Mouse (Mus musculus) intestine, embryonic 16.5 days (tissue): ENCODE data around the gene Rasgrf2. TPM values are rescaled to one million over a fixed set of nuclear protein-coding genes. Genes with fewer than 3 reads are reported as not detected.

ENCODE experiments used
- ATAC-seq: fragments of 200-750 bp; cut with Nextera tagmentation; 2 replicates; pipeline ENCODE4 v1.8.0; 2017; ENCODE audit warnings: moderate TSS enrichment, moderate library complexity
- H3K27ac ChIP-seq: fragments of 300-500 bp; sonication (generic); 2 replicates; pipeline ENCODE4 v1.5.1; 2014; ENCODE audit warnings: mild to moderate bottlenecking, low read length
- H3K27me3 ChIP-seq: fragments of 300-500 bp; sonication (generic); replicated peaks from 2 replicates; pipeline ENCODE4 v1.6.1; 2014; ENCODE audit warnings: low read length, control low read depth, mixed read lengths; ENCODE audit not compliant: control insufficient read depth, insufficient read depth
- H3K36me3 ChIP-seq: fragments of 300-500 bp; sonication (generic); 2 replicates; pipeline ENCODE4 v1.6.1; 2014; ENCODE audit warnings: low read length, control low read depth; ENCODE audit not compliant: control insufficient read depth, insufficient read depth
- H3K4me1 ChIP-seq: fragments of 300-500 bp; sonication (generic); 2 replicates; pipeline ENCODE4 v1.6.1; 2014; ENCODE audit warnings: low read length, control low read depth, mixed read lengths; ENCODE audit not compliant: control insufficient read depth, insufficient read depth
- H3K4me2 ChIP-seq: fragments of 300-500 bp; sonication (generic); 2 replicates; pipeline ENCODE4 v1.6.1; 2014; ENCODE audit warnings: low read depth, low read length, control low read depth
- H3K4me3 ChIP-seq: fragments of 300-500 bp; sonication (generic); 2 replicates; pipeline ENCODE4 v1.5.1; 2014; ENCODE audit warnings: mild to moderate bottlenecking, low read length
- H3K9ac ChIP-seq: fragments of 300-500 bp; sonication (generic); 2 replicates; pipeline ENCODE4 v1.6.1; 2014; ENCODE audit warnings: low read depth, low read length
- H3K9me3 ChIP-seq: fragments of 300-500 bp; sonication (generic); 2 replicates; pipeline ENCODE4 v1.6.1; 2016; ENCODE audit warnings: low read length, control low read depth; ENCODE audit not compliant: control insufficient read depth
- WGBS: fragments of 180-500 bp; shearing (Covaris S2); extraction: QIAGEN DNeasy Blood & Tissue Kit; methylation state at CpG from one replicate; pipeline ENCODE4 v1.1.7; 2014; 5-methylcytosine and 5-hydroxymethylcytosine counted together
- polyA plus RNA-seq: library from polyadenylated mRNA; unstranded; fragments of >200 nt; fragmentation: Nextera tagmentation; extraction: Ambion mirVana; gene quantifications from 2 replicates; pipeline ENCODE4 v1.2.1, GENCODE M21; 2015

Gene Rasgrf2
- polyA plus RNA-seq, 1 experiment from 2014 or later: 3.2 TPM

- no peaks in the 10 kb centered on the region for H3K4me1 ChIP-seq
- H3K4me2 ChIP-seq: no peak overlapping the region
- H3K27me3 ChIP-seq: no peaks in the 10 kb centered on the region
- no peak overlapping the region for H3K27ac ChIP-seq
- no peaks in the 10 kb centered on the region for H3K36me3 ChIP-seq
- no peak for ATAC-seq
- H3K4me3 ChIP-seq: no peak overlapping the region
- no peak overlapping the region for H3K9ac ChIP-seq
- H3K9me3 ChIP-seq: no peaks in the 10 kb centered on the region
- WGBS: 47% methylated on average over 5 of the region's 5 CpGs
Measured at GRCm38 (mm10) chr13:92119623-92120022, 11.8 kb downstream of the Rasgrf2 start.

- 45% methylated on average over 3 of the region's 3 CpGs for WGBS
- H3K27ac ChIP-seq: no peak overlapping the region
Measured at GRCm38 (mm10) chr13:92114076-92114475, 17.4 kb downstream of the Rasgrf2 start.

GRCm38 (mm10) chr13:92108237-92108636 is 23.2 kb downstream of the Rasgrf2 start:
- H3K4me2 ChIP-seq: no peak overlapping the region
- no peak overlapping the region for H3K9ac ChIP-seq
- no peaks in the 10 kb centered on the region for H3K36me3 ChIP-seq
- WGBS: 74% methylated on average over 4 of the region's 4 CpGs
- no peaks in the 10 kb centered on the region for H3K27me3 ChIP-seq
- no peak for ATAC-seq
- H3K27ac ChIP-seq: no peak overlapping the region
- H3K4me1 ChIP-seq: peaks cover 8% of the 10 kb centered on the region
- no peaks in the 10 kb centered on the region for H3K9me3 ChIP-seq
- no peak overlapping the region for H3K4me3 ChIP-seq

More at GRCm38 (mm10) chr13:92114076-92114475, 17.4 kb downstream of the Rasgrf2 start:
- Histone ChIP-seq H3K27me3 (no peaks in the 10 kb centered on the region), H3K9me3 (no peaks in the 10 kb centered on the region), H3K4me3 (no peak overlapping the region), H3K4me1 (no peaks in the 10 kb centered on the region), H3K36me3 (no peaks in the 10 kb centered on the region), H3K9ac (no peak overlapping the region), H3K4me2 (no peak overlapping the region)
- ATAC-seq: no peak

GRCm38 (mm10) chr13:92104259-92104658 is 27.2 kb downstream of the Rasgrf2 start:
- Histone ChIP-seq H3K4me1 (peaks cover 8% of the 10 kb centered on the region), H3K27me3 (no peaks in the 10 kb centered on the region), H3K4me3 (no peak overlapping the region), H3K4me2 (no peak overlapping the region), H3K36me3 (no peaks in the 10 kb centered on the region), H3K27ac (no peak overlapping the region), H3K9me3 (no peaks in the 10 kb centered on the region), H3K9ac (no peak overlapping the region)
- WGBS: 24% methylated on average over 7 of the region's 7 CpGs
- ATAC-seq: peak; percentile 78

- ATAC-seq: no peak
Measured at GRCm38 (mm10) chr13:92098484-92098883, 33.0 kb downstream of the Rasgrf2 start.

GRCm38 (mm10) chr13:92095131-92096090 is 36.0 kb downstream of the Rasgrf2 start:
- no peaks in the 10 kb centered on the region for H3K36me3 ChIP-seq
- WGBS: 65% methylated on average over 12 of the region's 12 CpGs
- H3K4me1 ChIP-seq: no peaks in the 10 kb centered on the region
- no peak overlapping the region for H3K9ac ChIP-seq
- no peak overlapping the region for H3K4me2 ChIP-seq
- no peak overlapping the region for H3K27ac ChIP-seq
- H3K9me3 ChIP-seq: no peaks in the 10 kb centered on the region
- ATAC-seq: no peak
- no peak overlapping the region for H3K4me3 ChIP-seq
- H3K27me3 ChIP-seq: no peaks in the 10 kb centered on the region

More at GRCm38 (mm10) chr13:92098484-92098883, 33.0 kb downstream of the Rasgrf2 start:
- 28% methylated on average over 7 of the region's 7 CpGs for WGBS
- no peak overlapping the region for H3K4me3 ChIP-seq
- no peaks in the 10 kb centered on the region for H3K9me3 ChIP-seq
- no peak overlapping the region for H3K4me2 ChIP-seq
- no peak overlapping the region for H3K9ac ChIP-seq
- no peak overlapping the region for H3K27ac ChIP-seq
- no peaks in the 10 kb centered on the region for H3K4me1 ChIP-seq
- H3K27me3 ChIP-seq: no peaks in the 10 kb centered on the region
- H3K36me3 ChIP-seq: no peaks in the 10 kb centered on the region

GRCm38 (mm10) chr13:92093712-92094290 is 37.7 kb downstream of the Rasgrf2 start:
- Histone ChIP-seq H3K27ac (no peak overlapping the region), H3K4me3 (no peak overlapping the region), H3K9me3 (no peaks in the 10 kb centered on the region), H3K9ac (no peak overlapping the region), H3K4me1 (no peaks in the 10 kb centered on the region), H3K4me2 (no peak overlapping the region), H3K36me3 (no peaks in the 10 kb centered on the region), H3K27me3 (no peaks in the 10 kb centered on the region)
- 67% methylated on average over 6 of the region's 6 CpGs for WGBS
- peak; percentile 65 for ATAC-seq

GRCm38 (mm10) chr13:92073111-92073510 is 58.3 kb downstream of the Rasgrf2 start:
- Histone ChIP-seq H3K9ac (no peak overlapping the region), H3K27me3 (no peaks in the 10 kb centered on the region), H3K9me3 (no peaks in the 10 kb centered on the region), H3K4me2 (no peak overlapping the region), H3K27ac (no peak overlapping the region), H3K4me1 (no peaks in the 10 kb centered on the region), H3K36me3 (no peaks in the 10 kb centered on the region), H3K4me3 (no peak overlapping the region)
- 48% methylated on average over 1 of the region's 1 CpGs for WGBS
- ATAC-seq: no peak

GRCm38 (mm10) chr13:92068651-92069050 is 62.8 kb downstream of the Rasgrf2 start:
- Histone ChIP-seq H3K27me3 (no peaks in the 10 kb centered on the region), H3K9ac (no peak overlapping the region), H3K27ac (no peak overlapping the region), H3K36me3 (no peaks in the 10 kb centered on the region), H3K4me2 (no peak overlapping the region), H3K4me3 (no peak overlapping the region), H3K9me3 (no peaks in the 10 kb centered on the region), H3K4me1 (no peaks in the 10 kb centered on the region)
- ATAC-seq: no peak
